Mouse (Mus musculus) embryonic fibroblast, embryonic 13.5 days (primary cell): Measurements from ENCODE around the gene Ring1. TPM values are rescaled to one million over a fixed set of nuclear protein-coding genes. Genes with fewer than 3 reads are reported as not detected.

Experiments used
- H3K27ac ChIP-seq: 2 replicates; pipeline ENCODE4 v1.5.1; 2012; ENCODE audit warnings: low read length, control low read depth, inconsistent platforms; ENCODE audit not compliant: insufficient read depth
- H3K4me1 ChIP-seq: 2 replicates; pipeline ENCODE4 v1.6.1; 2011; ENCODE audit warnings: low read length; ENCODE audit not compliant: control insufficient read depth, insufficient read depth
- H3K4me3 ChIP-seq: 2 replicates; pipeline ENCODE4 v1.5.1; 2011; ENCODE audit warnings: mild to moderate bottlenecking, control low read depth, low read length; ENCODE audit not compliant: insufficient read depth
- CTCF ChIP-seq: IDR thresholded peaks from 2 replicates; pipeline ENCODE4 v1.5.1; 2011; ENCODE audit warnings: mild to moderate bottlenecking, control low read depth, low read length, moderate library complexity, borderline replicate concordance; ENCODE audit not compliant: insufficient read depth
- POLR2A ChIP-seq: IDR thresholded peaks from 2 replicates; pipeline ENCODE4 v1.6.1; 2011; ENCODE audit warnings: low read depth, mild to moderate bottlenecking, control low read depth, low read length, moderate library complexity
- polyA plus RNA-seq: library from polyadenylated mRNA; stranded (reverse); fragments of >200 nt; gene quantifications from 2 replicates; pipeline ENCODE4 v1.2.4, GENCODE M21; 2011; ENCODE audit warnings: low read depth; ENCODE audit not compliant: missing spikeins, insufficient read length

Ring1 gene
- polyA plus RNA-seq, result 12.2 and 13.8 TPM in 2 replicates

- TF ChIP-seq POLR2A (peak; percentile 90), CTCF (no peak)
- Histone ChIP-seq H3K4me3 (peak within 1 kb of the TSS; percentile 67), H3K27ac (peak within 1 kb of the TSS; percentile 58), H3K4me1 (peaks cover 16% of the 10 kb centered on the region; the same call in 1 of the 2 replicates)
Observed at GRCm38 (mm10) chr17:34024317-34024821, at the start of gene Ring1. Gene Ring1, minus strand, starts transcription at chr17:34024680.

DNA sequence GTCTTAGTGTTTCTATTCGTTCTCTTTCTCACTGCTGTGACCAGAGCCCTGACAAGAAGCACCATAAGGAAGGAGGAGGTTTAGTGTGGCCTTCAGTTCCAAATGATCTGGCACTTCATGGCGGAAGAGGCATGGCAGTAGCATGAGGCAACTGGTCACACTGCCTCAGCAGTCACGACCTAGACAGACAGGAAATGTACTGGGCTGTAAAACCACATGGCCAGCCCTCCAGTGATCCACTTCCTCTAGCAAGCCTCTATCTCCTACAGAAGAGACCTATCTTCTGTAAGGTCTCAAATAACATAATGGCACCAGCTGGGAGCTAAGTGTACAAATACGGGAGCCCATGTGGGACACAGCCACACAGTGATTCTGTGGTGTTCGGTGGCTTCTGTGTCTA lies 47.6 kb upstream of the Ring1 start:
- Histone ChIP-seq H3K4me3 (no peak overlapping the region), H3K27ac (no peak overlapping the region), H3K4me1 (no peaks in the 10 kb centered on the region; the same call in 1 of the 2 replicates)
- TF ChIP-seq CTCF (no peak), POLR2A (no peak)

DNA sequence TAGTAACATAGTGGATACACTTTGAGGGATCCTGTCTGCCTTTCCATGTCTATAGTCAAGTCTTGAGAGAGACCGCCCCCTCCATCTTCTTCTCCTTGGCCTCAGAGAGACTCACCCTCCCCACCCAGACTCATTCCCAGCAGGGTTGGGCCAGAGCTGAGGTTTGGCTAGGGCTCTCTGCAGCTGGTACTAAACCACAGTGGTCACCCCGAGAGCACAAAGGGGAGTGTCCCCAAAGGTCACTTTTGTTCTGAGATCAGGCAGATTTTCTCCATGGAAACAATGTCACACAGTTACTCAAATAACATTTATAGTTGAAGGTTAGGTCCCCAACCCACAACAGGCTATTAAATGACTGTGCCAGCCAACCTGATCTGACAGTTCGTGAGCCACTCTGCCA lies 44.4 kb upstream of the Ring1 start:
- H3K27ac ChIP-seq, result no peak overlapping the region
- no peak overlapping the region for H3K4me3 ChIP-seq
- H3K4me1 ChIP-seq, result no peaks in the 10 kb centered on the region
- no peak for TF ChIP-seq POLR2A
- no peak for TF ChIP-seq CTCF

- H3K4me3 ChIP-seq, result no peak overlapping the region
- TF ChIP-seq CTCF (no peak), POLR2A (no peak)
- no peaks in the 10 kb centered on the region for H3K4me1 ChIP-seq
- H3K27ac ChIP-seq, result no peak overlapping the region
Observed at GRCm38 (mm10) chr17:34057224-34057623, 32.7 kb upstream of the Ring1 start.

GRCm38 (mm10) chr17:34047404-34048050 lies 23.0 kb upstream of the Ring1 start:
- TF ChIP-seq CTCF, result no peak
- no peak for TF ChIP-seq POLR2A
- no peak overlapping the region for H3K4me3 ChIP-seq
- no peaks in the 10 kb centered on the region for H3K4me1 ChIP-seq
- no peak overlapping the region for H3K27ac ChIP-seq

DNA sequence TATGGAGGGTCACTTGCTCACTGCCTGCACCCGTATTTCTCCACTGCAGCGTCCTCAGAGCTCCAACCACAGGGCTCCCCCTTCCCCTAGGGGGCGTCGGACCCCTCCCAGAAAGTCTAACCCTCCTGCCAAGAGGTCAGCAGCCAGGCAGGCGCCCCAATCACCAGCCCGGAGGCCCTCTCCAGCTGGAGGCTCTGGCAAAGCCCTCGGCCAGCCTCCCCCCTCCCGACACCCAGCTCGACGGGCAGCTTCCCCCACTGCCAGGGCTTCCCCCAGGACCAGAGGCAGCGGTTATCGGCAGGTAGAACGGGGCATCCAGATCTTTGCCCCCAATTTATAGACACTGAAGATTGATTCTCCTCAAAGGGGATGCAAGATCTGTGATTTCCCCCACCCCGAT lies 21.5 kb upstream of the Ring1 start:
- H3K4me3 ChIP-seq, result no peak overlapping the region
- TF ChIP-seq CTCF (no peak), POLR2A (no peak)
- H3K27ac ChIP-seq, result no peak overlapping the region
- H3K4me1 ChIP-seq, result no peaks in the 10 kb centered on the region

DNA sequence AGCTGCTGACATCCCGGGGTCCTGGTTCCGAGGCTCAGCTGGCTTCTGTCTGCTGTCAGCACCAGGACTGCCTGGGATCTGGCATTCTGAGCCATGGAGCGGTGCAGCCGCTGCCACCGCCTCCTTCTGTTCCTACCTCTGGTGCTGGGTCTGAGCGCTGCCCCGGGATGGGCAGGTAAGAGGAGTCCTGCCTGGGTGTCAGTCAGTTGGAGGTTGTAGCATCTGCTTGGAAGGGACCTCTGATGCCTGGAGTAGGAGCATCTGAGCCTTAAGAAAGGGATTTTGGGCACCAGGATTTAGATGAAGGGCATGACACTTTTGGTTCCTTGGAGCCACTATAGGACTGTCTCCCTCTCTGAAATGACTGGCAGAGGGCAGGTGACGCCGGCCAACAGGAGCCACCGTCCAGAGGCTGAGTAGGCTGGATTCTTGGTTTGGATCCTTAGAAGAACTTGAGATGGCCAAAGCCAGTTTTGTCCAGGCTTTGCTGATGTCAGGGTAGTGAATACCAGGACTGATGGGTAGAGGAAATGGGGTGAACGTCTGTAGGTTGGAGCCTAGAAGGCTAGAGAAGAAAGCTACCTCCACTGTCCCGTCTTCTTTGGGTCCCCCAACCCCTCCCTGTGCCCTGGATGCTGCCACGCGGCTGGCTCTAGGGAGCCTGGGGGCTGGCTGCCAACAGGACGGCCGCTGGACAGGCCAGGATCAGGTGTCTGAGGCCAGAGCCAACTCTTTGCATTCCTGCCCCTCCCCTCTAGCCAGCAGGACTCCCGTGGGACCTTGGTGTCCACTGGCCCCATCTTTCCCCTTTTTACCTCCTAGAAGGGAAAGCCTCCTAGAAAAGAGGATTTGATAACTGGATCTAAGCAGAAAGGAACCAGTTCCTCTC lies 15.3 kb upstream of the Ring1 start:
- TF ChIP-seq CTCF (no peak), POLR2A (no peak)
- no peak overlapping the region for H3K27ac ChIP-seq
- H3K4me1 ChIP-seq, result no peaks in the 10 kb centered on the region
- H3K4me3 ChIP-seq, result no peak overlapping the region

DNA sequence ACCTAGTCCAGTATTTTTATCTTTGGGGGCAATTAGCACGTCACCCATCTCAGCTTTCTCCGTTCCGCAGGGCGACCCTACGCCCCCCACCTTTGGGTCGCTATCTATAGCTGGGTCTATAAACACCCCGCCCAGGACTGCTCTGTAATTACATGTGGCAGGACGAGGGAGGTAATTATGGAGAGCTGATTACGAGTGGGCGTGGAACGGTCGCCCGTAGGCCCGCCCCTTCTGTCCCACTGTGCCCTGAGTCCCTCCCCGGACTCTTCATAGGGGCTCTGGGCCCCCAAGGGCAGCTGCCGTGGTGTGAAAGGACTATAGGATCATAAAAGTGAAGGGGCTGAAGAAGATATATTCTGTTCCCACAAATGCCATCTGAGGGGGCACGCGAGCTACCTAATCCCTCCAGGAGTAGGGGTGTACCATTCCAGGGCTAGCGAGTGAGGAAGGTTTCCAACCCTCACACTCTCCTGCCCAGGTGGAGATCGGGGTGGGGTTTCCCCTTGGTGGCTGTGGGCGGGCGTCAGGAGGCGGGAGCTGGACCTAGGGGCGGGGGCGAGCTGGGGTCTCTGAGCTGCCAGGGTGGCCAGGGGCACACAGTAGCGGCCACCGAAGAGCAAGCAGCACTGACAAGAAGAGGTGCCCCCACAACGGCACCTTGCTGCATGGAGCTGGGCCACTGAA lies 14.5 kb upstream of the Ring1 start, which contains the start of gene Col11a2:
TSS of gene Col11a2 (plus strand) at position 560 of the 684 bp plus-strand sequence.
- Histone ChIP-seq H3K27ac (no peak within 1 kb of the TSS), H3K4me1 (no peaks in the 10 kb centered on the region), H3K4me3 (no peak within 1 kb of the TSS)
- TF ChIP-seq CTCF, result no peak
- no peak for TF ChIP-seq POLR2A

DNA sequence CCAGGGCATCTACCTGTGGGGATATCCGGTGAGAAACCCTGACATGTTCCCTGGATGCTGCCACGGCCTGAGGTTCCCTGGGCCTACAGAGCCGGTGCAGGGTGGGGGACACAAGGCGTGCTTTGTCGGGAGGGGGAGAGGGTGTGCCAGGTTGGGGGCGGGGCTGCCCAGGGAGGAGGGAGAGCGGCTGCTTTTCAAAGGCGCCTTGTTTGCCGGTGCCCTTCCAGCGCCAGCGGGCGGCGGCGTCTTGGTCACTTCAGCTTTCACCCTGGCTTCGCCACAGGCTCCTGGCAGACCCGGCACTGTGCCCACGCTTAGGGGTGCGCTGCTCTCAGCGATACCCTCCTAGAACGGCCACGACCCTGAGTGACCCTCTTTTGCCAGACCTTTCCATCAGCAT lies 14.0 kb upstream of the Ring1 start:
- H3K4me1 ChIP-seq, result no peaks in the 10 kb centered on the region
- H3K27ac ChIP-seq, result no peak overlapping the region
- TF ChIP-seq CTCF, result no peak
- no peak; the same call in 1 of the 2 replicates for TF ChIP-seq POLR2A
- no peak overlapping the region for H3K4me3 ChIP-seq

GRCm38 (mm10) chr17:34037241-34037640 lies 12.8 kb upstream of the Ring1 start:
- H3K4me1 ChIP-seq, result peaks cover 5% of the 10 kb centered on the region; the same call in 1 of the 2 replicates

More at GRCm38 (mm10) chr17:34037241-34037640, 12.8 kb upstream of the Ring1 start:
- TF ChIP-seq POLR2A (no peak), CTCF (no peak)
- H3K4me3 ChIP-seq, result no peak overlapping the region
- H3K27ac ChIP-seq, result no peak overlapping the region
